7 mouse cellular contexts compared by ENCODE assay signal in genomic region chr15:103304616-103304969, GRCm38 (mm10). TPM values are rescaled to one million over a fixed set of nuclear protein-coding genes. Genes with fewer than 3 reads are reported as not detected.
DNase-seq lines count a peak whose midpoint lies in the region; ATAC-seq and TF ChIP-seq lines count a peak whose summit lies in the region.

No protein-coding gene starts in this region.

- H3K27me3 ChIP-seq in forebrain, embryonic 12.5 days, result peaks cover 18% of the 10 kb centered on the region
- no peaks in the 10 kb centered on the region for H3K27me3 ChIP-seq in kidney, postnatal 0 days (ENCODE audit: insufficient read depth, low read length)

- no peak for TF ChIP-seq CTCF in kidney, postnatal 0 days (IDR thresholded peaks at IDR 0.05; ENCODE audit: low read depth)
- no peak for TF ChIP-seq CTCF in olfactory bulb, adult 2 months (IDR thresholded peaks at IDR 0.05; ENCODE audit: insufficient read depth, low read depth, low read length)

- H3K27ac ChIP-seq in forebrain, embryonic 12.5 days, result peak overlapping the region; percentile 99
- peak overlapping the region; percentile 96 for H3K27ac ChIP-seq in kidney, postnatal 0 days
- H3K27ac ChIP-seq in olfactory bulb, adult 2 months (ENCODE audit: insufficient read depth, low read depth, low read length), result peak overlapping the region; percentile 74

- peak overlapping the region; percentile 81 for H3K9ac ChIP-seq in forebrain, embryonic 12.5 days
- peak overlapping the region; percentile 67 for H3K9ac ChIP-seq in kidney, postnatal 0 days (ENCODE audit: low read depth, low read length)

- H3K4me1 ChIP-seq in forebrain, embryonic 12.5 days, result peaks cover 77% of the 10 kb centered on the region
- peaks cover 53% of the 10 kb centered on the region for H3K4me1 ChIP-seq in kidney, postnatal 0 days (replicated peaks; ENCODE audit: insufficient read depth, low read length)
- peaks cover 41% of the 10 kb centered on the region for H3K4me1 ChIP-seq in olfactory bulb, adult 2 months (ENCODE audit: control insufficient read depth, insufficient read depth, low read length)

- H3K4me3 ChIP-seq in forebrain, embryonic 12.5 days (replicated peaks), result peak overlapping the region; percentile 44
- H3K4me3 ChIP-seq in kidney, postnatal 0 days (replicated peaks; ENCODE audit: low read depth, low read length), result peak overlapping the region; percentile 41
- peak overlapping the region; percentile 57 for H3K4me3 ChIP-seq in olfactory bulb, adult 2 months (ENCODE audit: insufficient read depth, low read depth, low read length)

- H3K36me3 ChIP-seq in forebrain, embryonic 12.5 days (replicated peaks), result no peaks in the 10 kb centered on the region
- no peaks in the 10 kb centered on the region for H3K36me3 ChIP-seq in kidney, postnatal 0 days (ENCODE audit: insufficient read depth, low read length)

- H3K9me3 ChIP-seq in forebrain, embryonic 12.5 days, result no peaks in the 10 kb centered on the region
- H3K9me3 ChIP-seq in kidney, postnatal 0 days (replicated peaks; ENCODE audit: low read length), result no peaks in the 10 kb centered on the region

- peak; percentile 35 for DNase-seq in right cerebral cortex, postnatal 4 days
- no peak for DNase-seq in right cerebral cortex, adult 2 months (ENCODE audit: low spot score in 2 of 2)
- DNase-seq in kidney, postnatal 0 days (ENCODE audit: low spot score), result no peak
- DNase-seq in urinary bladder, postnatal 36 days (ENCODE audit: low spot score in 2 of 2), result no peak
- no peak for DNase-seq in ovary, postnatal 14 days (ENCODE audit: low spot score)

- no peak for TF ChIP-seq POLR2A in olfactory bulb, adult 2 months (IDR thresholded peaks at IDR 0.05; ENCODE audit: insufficient read depth, low read depth, low read length)

- H3K4me2 ChIP-seq in forebrain, embryonic 12.5 days, result peak overlapping the region; percentile 73
- H3K4me2 ChIP-seq in kidney, postnatal 0 days (ENCODE audit: low read length), result peak overlapping the region; percentile 74

- WGBS in forebrain, embryonic 12.5 days, result 2% methylated on average over 9 of the region's 9 CpGs
- WGBS in kidney, postnatal 0 days, result under 1% methylated on average over 9 of the region's 9 CpGs
- under 1% methylated on average over 9 of the region's 9 CpGs for WGBS in olfactory bulb, adult 2 months

- ATAC-seq in forebrain, embryonic 12.5 days (ENCODE audit: low FRiP score), result peak; percentile 4
- ATAC-seq in kidney, postnatal 0 days (replicated peaks; ENCODE audit: low FRiP score, low read depth), result no peak

RNA-seq across cellular contexts. Expression of gene Gpr84, which starts 5.8 kb away (rescaled TPM):
- polyA plus RNA-seq in forebrain, embryonic 12.5 days (2016; fragmentation: Nextera tagmentation; extraction: Ambion mirVana), result 0.10 and 0.37 TPM in 2 replicates
- polyA plus RNA-seq in kidney, postnatal 0 days (2015; fragmentation: Nextera tagmentation; extraction: Ambion mirVana), result 0.47 and 0.65 TPM in 2 replicates
- polyA plus RNA-seq in olfactory bulb, adult 2 months (2012; ENCODE audit: insufficient read depth, insufficient read length, low replicate concordance, missing spikeins), result not detected in 2 replicates

RNA-seq across cellular contexts. Expression of gene Copz1, which starts 32.1 kb away (rescaled TPM):
- polyA plus RNA-seq in forebrain, embryonic 12.5 days (2016; fragmentation: Nextera tagmentation; extraction: Ambion mirVana), result 226 and 228 TPM in 2 replicates
- polyA plus RNA-seq in kidney, postnatal 0 days (2015; fragmentation: Nextera tagmentation; extraction: Ambion mirVana), result 237 and 263 TPM in 2 replicates
- not detected in 2 replicates for polyA plus RNA-seq in olfactory bulb, adult 2 months (2012; ENCODE audit: insufficient read depth, insufficient read length, low replicate concordance, missing spikeins)

RNA-seq across cellular contexts. Expression of gene Zfp385a, which starts 35.3 kb away (rescaled TPM):
- 16.1 and 16.8 TPM in 2 replicates for polyA plus RNA-seq in forebrain, embryonic 12.5 days (2016; fragmentation: Nextera tagmentation; extraction: Ambion mirVana)
- 11.3 and 11.8 TPM in 2 replicates for polyA plus RNA-seq in kidney, postnatal 0 days (2015; fragmentation: Nextera tagmentation; extraction: Ambion mirVana)
- not detected in 2 replicates for polyA plus RNA-seq in olfactory bulb, adult 2 months (2012; ENCODE audit: insufficient read depth, insufficient read length, low replicate concordance, missing spikeins)

RNA-seq across cellular contexts. Expression of gene Nfe2, which starts 46.4 kb away (rescaled TPM):
- 2.1 and 3.4 TPM in 2 replicates for polyA plus RNA-seq in forebrain, embryonic 12.5 days (2016; fragmentation: Nextera tagmentation; extraction: Ambion mirVana)
- polyA plus RNA-seq in kidney, postnatal 0 days (2015; fragmentation: Nextera tagmentation; extraction: Ambion mirVana), result 1.9 and 2.8 TPM in 2 replicates
- not detected in 2 replicates for polyA plus RNA-seq in olfactory bulb, adult 2 months (2012; ENCODE audit: insufficient read depth, insufficient read length, low replicate concordance, missing spikeins)

Comparison
In these comparisons a context has a peak if more than half of its experiments do, and no peak if none do; other contexts are left out.
1. RNA of gene Zfp385a, which starts 35.3 kb away (polyA plus RNA-seq): 16.1 to 16.8 TPM in forebrain, embryonic 12.5 days and 11.3 to 11.8 TPM in kidney, postnatal 0 days; not detected in olfactory bulb, adult 2 months; every median in the first group is over 10 times any median in the second.
2. Peak in every context shown above with its lines, with median percentiles within 50 percentile points of each other: H3K27ac ChIP-seq and H3K4me3 ChIP-seq.